Mouse (Mus musculus) splenic B cell, adult 2 months (primary cell): ENCODE measurements around the gene Agbl4.
A peak's percentile ranks its signal among the peaks of the same experiment; 100 is the strongest.

Source experiments
- DNase-seq: peaks from one replicate; pipeline ENCODE4 v3.0.0-alpha.2; 2011; ENCODE audit warnings: low read depth, low spot score
- H3K27me3 ChIP-seq: 2 replicates; pipeline ENCODE4 v1.6.1; 2012; ENCODE audit warnings: mild to moderate bottlenecking, low read length, moderate library complexity, mixed read lengths; ENCODE audit not compliant: control insufficient read depth, poor library complexity, insufficient read depth, severe bottlenecking
- H3K36me3 ChIP-seq: 2 replicates; pipeline ENCODE4 v1.6.1; 2012; ENCODE audit warnings: mild to moderate bottlenecking, low read length, moderate library complexity, mixed read lengths; ENCODE audit not compliant: control insufficient read depth, poor library complexity, insufficient read depth, severe bottlenecking

Gene Agbl4

DNA sequence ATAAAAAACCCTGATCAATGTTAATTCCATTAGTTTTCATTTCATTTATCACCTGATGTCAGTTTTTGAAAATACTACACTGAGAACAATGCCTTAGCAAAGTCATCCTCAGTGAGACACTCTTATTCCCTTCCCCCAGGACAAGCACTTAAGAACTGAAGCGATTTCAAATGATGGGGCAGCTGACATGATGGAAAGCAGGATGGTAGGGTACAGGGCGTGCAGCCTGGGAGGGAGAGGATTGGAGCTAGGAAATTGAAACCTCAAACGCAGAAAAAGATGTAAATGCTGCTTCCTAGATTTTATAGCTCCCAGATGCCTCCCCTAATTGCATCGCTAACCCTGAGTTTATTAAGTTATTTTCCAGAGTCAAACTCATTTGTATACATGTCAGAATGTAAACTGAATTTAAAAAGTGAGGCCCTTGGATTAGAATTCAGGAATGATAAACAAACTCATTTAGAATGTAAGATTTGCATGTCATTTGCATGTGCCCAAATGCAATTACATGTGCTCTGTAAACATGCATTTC lies 959.2 kb downstream of the Agbl4 start:
- H3K36me3 ChIP-seq = no peaks in the 10 kb centered on the region
- DNase-seq = no peak

DNA sequence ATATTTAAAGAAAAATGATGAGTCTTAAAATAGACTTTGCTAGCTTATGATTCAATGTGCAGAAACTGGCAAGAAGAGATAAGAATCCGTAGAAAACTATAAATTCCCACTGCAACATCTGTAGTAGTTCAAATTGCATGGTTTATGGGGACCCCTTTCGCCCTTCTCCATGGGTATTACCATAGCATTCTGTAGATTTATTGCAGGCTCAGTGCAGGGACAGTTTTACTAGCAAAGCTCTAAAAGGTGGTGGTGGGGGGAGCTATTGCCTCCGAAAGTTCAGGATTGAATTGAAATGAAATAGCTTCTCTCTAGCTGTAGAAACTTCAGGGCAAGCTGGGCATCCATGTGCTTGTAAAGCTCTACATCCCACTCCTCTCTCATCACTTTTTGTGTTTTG lies 959.7 kb downstream of the Agbl4 start:
- Histone ChIP-seq H3K36me3 (no peaks in the 10 kb centered on the region), H3K27me3 (no peaks in the 10 kb centered on the region; the same call in 1 of the 2 replicates)
- DNase-seq = no peak

More for the DNA sequence above, 959.2 kb downstream of the Agbl4 start:
- no peaks in the 10 kb centered on the region; the same call in 1 of the 2 replicates for H3K27me3 ChIP-seq

DNA sequence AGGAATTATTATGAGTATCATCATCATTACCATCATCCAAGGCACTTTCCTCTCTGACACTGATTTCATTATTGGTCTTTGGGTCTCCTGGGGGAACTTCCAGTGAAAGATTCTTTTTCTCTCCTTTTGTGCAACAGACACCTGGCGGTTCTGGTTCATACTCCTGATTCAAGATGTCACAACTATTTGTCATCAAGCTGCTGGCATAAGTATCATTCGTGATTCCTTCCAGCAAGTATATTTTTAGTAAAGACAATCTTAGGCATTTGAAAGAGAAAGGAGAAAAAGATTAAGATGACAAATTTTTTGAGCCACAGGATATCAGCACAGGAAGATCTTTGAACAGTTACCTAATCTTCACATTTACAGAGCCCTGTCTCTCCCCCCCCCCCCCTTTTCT lies 966.7 kb downstream of the Agbl4 start:
- DNase-seq = no peak
- Histone ChIP-seq H3K27me3 (no peaks in the 10 kb centered on the region), H3K36me3 (no peaks in the 10 kb centered on the region)

DNA sequence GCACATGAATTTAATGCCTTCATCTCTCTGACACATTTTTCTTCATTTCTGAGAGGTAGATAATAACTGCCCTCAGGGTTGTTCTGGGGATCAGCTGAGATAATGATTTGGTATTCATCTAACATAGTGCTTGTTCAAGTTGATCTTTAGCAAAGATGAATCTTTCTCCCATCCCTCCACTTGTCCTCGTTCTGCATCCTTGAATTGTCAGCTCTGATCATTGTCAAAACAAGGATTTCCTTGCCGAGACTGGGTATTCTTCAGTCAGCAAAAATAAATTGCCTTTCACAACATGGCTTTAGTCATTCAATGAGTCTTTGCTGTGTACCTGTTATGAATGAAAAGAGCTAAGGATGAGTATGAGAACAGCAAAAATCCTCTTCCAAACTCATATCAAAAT lies 970.3 kb downstream of the Agbl4 start:
- DNase-seq = no peak
- H3K36me3 ChIP-seq = no peaks in the 10 kb centered on the region
- no peaks in the 10 kb centered on the region for H3K27me3 ChIP-seq

DNA sequence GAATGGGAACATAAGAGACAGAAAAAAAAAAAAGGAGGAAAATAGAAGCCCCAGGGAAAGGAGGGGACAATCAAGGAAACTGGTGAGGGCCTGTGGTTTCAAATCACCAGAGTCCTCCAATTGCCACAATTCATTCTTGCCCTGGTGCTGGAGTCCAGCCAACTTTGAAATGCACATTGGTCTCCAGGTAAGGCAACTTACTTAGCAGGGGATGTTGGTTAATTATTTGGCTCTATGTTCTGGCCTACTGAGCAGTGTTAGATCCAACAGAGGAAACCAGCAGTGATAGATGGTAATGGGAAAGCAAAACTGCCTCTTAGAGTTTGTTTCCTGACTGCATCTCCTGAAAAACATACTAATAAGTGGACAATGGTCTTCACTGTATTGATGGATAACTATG lies 979.7 kb downstream of the Agbl4 start:
- no peaks in the 10 kb centered on the region for H3K36me3 ChIP-seq
- DNase-seq = no peak
- no peaks in the 10 kb centered on the region for H3K27me3 ChIP-seq

DNA sequence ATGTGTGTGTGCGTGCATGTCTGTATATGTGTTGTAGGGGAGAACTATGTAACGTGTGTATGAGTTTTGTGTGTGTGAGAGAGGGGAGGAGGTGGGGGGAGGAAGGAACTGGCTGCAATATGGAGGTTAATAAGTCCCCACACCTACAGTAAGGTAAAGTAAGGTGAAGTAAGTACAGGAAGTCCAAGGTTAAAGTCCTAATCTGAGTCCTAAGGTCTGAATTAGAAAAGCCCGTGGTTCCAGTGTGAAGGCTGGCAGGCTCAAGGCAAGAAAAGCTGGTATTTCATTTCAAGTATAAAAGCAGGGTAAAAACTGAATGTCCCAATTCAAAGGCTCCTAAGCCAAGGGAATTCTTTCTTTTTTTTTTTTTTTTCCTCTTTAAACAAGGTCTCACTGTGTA lies 980.6 kb downstream of the Agbl4 start:
- DNase-seq = no peak

DNA sequence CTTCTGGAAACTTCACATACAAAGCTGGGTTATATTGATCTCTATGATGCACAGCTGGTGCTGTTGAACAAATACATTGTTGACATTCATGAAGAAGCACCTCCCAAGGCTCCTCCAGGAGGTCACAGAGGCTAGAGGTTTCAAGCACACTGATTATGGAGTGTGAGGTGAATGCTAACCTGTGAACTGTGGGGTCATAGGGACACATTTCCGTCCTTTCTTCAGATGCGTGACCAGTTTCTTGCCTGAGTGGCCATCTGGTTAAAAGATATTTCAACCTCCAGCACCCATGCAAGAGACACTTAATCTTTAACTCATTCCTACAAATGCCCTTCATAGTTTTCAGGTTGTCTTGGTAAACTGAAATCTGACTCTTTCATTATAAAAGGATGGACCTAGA lies 985.6 kb downstream of the Agbl4 start:
- no peak for DNase-seq
- H3K36me3 ChIP-seq = no peaks in the 10 kb centered on the region
- no peaks in the 10 kb centered on the region for H3K27me3 ChIP-seq

More for the DNA sequence above, 980.6 kb downstream of the Agbl4 start:
- H3K36me3 ChIP-seq = no peaks in the 10 kb centered on the region
- H3K27me3 ChIP-seq = no peaks in the 10 kb centered on the region

DNA sequence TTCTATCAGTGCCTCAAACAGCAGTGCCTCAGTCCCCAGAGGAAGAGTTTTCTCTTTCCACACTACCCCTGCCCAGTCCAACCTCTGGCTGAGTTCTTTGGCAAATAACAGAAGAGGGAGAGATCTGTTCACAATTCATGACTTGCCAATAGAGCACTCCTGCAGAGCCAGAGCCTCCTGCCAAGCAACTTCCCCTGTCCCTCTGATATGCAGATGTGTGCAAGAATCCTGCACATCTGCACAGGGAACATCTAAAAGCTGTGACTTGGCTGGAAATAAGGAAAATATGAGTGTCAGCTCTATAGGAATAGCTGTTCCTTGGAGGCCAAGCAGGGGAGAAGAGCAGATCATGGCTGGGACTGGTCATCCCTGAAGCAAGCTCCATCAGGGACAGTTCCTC lies 993.3 kb downstream of the Agbl4 start:
- H3K27me3 ChIP-seq = no peaks in the 10 kb centered on the region
- DNase-seq = no peak
- H3K36me3 ChIP-seq = no peaks in the 10 kb centered on the region

DNA sequence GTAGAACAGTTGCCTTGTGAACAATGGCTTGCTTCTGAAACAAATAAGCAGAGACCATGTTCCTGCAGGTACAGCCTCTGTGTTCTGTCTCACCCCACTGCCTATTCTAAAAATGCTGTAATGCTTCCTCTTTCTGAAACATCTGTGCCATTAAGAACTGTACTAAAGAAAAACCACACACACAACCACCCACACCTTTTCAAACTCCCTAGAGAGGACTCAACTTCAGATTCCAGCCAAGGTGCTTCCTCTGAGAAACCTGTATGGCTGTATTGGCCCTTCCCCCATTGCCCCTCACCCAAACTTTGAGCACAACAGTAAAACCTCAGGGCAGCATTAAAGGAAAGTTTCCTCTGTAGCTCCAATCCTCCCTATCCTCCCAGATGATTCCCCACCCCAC lies 1002.3 kb downstream of the Agbl4 start:
- DNase-seq = peak; percentile 87
- no peaks in the 10 kb centered on the region for H3K27me3 ChIP-seq
- no peaks in the 10 kb centered on the region for H3K36me3 ChIP-seq

DNA sequence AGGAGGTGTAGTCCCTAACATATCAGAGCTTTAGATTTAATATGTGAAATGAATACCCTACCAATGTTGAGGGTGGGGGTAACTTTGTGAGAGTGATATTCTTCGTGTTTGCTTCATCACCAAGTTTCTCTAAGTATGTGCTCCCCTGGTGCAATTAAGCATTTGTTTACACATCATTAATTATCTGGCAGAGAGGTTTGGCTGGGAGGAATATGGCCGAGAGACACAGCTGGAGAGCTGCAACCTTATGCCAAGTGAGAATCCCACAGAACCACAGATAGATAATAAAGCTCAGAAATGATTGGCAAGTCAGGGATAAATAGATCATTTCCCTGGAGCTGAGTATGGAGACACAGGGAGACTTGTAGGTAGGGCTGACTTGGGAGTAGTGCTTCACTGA lies 1003.2 kb downstream of the Agbl4 start:
- DNase-seq = no peak
- Histone ChIP-seq H3K36me3 (no peaks in the 10 kb centered on the region), H3K27me3 (no peaks in the 10 kb centered on the region)

DNA sequence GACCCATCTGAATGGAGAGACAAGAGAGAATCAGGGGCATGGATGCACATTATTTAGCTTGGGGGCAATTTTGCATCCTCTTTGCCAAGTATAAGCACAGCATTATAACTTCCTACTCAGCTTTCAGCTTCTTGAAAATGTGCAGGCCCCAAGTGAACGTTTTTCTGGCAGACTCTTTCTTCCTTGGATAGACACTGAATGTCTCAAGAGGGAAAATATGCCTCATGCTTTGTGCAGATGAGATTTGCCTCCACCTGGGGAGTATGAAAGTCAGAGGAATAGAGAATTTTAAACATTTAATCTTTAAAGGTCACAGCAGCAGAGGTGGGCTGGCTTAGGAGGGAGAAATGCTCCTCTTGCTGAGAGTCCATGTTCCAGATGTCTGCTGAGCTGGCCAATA lies 1005.8 kb downstream of the Agbl4 start:
- no peak for DNase-seq

DNA sequence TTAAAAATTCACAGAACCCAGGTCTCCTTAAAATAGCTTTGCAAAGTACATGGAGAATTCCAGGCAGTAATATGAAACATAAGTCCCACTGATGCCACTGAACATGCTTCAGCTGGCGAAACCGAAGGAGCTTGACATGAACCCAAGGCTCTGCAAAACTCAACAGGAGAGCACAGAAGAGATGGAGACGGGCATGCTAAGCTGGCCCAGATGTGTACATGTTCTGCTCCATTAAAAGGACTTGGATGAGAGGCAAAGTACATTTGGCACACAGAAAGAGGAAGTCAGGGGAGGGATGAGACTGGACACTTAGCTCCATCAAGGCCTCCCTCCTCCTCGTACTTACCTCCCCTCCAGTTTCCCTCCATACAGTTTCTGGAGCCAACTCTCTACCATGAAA lies 1013.3 kb downstream of the Agbl4 start:
- no peaks in the 10 kb centered on the region for H3K36me3 ChIP-seq
- no peak for DNase-seq
- no peaks in the 10 kb centered on the region for H3K27me3 ChIP-seq

More for the DNA sequence above, 1005.8 kb downstream of the Agbl4 start:
- H3K36me3 ChIP-seq = no peaks in the 10 kb centered on the region
- no peaks in the 10 kb centered on the region for H3K27me3 ChIP-seq

DNA sequence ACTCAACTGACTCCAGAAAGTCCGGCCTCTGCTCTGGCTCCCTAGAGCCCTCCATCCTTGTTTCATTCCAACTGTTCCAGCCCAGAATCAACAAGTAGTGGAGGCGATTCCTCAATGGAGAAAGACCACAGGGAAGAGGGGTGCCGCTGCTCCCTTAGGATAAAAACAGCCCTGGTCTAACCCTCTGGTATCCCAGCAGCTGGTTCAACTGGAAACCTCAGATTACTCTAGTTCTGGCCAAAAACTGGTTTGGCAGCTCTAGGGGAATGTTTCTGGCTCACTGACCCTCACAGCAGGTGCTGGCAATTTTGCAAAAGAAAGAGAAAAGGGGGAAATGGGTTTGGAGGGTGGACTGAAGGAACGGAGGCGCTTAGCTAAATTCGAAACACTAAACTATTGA lies 1016.9 kb downstream of the Agbl4 start:
- no peak for DNase-seq
- H3K27me3 ChIP-seq = no peaks in the 10 kb centered on the region
- H3K36me3 ChIP-seq = no peaks in the 10 kb centered on the region; the same call in 1 of the 2 replicates

DNA sequence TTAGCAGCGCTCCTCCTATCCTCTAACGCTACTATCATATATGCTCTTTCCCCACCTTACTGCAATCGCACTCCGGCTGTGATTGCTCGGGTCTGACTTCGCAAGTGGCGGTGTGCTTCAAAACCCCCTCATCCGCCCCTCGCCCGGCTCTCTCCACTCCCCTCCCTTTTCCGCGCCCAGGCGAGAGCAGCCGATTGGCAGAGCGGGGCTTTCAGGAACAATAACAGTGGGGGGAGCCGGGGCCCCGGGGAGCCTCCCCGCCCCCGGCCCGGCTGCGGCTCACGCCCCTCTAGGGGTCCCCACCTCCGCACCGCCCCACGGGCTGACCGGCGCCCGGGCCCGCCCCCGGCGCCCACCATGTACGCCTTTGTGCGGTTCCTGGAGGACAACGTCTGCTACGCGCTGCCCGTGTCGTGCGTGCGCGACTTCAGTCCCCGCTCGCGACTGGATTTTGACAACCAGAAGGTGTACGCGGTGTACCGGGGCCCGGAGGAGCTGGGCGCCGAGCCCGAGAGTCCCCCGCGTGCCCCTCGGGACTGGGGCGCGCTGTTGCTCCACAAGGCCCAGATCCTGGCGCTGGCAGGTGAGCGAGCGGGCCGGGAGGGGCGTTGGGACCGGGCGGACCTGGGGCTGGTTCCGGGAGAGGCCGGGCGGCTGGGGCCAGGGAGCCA lies 1017.5 kb downstream of the Agbl4 start, which contains the start of gene Bend5:
Bend5 (plus strand) TSS at position 189 of the 671 bp plus-strand sequence.
- DNase-seq = peak; percentile 80
- Histone ChIP-seq H3K36me3 (peaks cover 2% of the 10 kb centered on the region; the same call in 1 of the 2 replicates), H3K27me3 (no peaks in the 10 kb centered on the region)

DNA sequence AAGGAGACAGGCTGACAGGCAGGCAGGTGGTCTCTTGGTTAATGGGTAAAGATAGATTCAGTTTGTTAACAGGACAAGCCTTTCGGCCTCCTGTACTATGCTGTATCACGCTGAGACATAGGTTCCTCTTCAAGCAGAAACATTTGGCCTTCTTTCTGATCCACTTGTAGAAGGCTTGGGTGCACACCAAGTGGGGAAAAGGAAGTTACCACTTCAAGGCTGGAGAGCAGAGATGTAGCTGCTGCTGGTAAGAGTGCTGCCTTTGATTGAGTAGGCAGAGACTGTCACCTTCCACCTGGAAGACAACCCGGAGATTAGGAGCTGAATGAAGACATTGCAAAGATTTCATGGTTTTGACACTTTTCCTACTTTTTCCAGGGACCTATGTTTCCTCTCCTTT lies 1018.7 kb downstream of the Agbl4 start:
- peak; percentile 50 for DNase-seq

DNA sequence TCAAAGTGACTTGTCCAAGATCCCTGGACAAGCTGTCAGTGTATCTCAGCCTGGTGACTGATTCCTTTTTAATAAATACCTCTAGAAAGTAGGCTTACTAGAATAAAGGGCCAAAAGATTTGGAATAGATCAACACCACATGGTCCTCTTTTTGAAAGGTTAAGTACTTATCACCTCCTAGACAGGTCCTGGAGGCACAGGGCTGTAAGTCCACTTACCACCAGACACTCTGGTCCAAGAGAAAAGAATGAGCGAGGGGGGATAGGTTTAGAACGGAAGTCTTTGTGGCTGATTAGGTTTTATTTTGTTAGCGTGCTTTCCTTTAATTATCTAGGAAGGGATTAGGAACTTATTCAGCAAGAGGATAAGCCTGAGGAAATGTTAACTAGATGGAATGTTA lies 1019.1 kb downstream of the Agbl4 start:
- Histone ChIP-seq H3K27me3 (no peaks in the 10 kb centered on the region), H3K36me3 (peaks cover 2% of the 10 kb centered on the region; the same call in 1 of the 2 replicates)
- no peak for DNase-seq

More for the DNA sequence above, 1018.7 kb downstream of the Agbl4 start:
- Histone ChIP-seq H3K27me3 (no peaks in the 10 kb centered on the region), H3K36me3 (peaks cover 2% of the 10 kb centered on the region; the same call in 1 of the 2 replicates)
